Mouse (Mus musculus) spleen, postnatal 10 days (tissue): Measurements from ENCODE around the gene Agxt.

Experiments
- DNase-seq, 2 experiments: peaks; one replicate each; pipeline ENCODE4 v3.0.0; 2021 to 2022; ENCODE audit warnings: low spot score in 2 of 2

The Agxt gene

GRCm38 (mm10) chr1:93135036-93135526, at the start of gene Agxt:
TSS of gene Agxt (plus strand) at chr1:93135240.
- no peak for DNase-seq

- DNase-seq: no peak
These were observed 42.5 kb upstream of the Agxt start for GRCm38 (mm10) chr1:93092582-93092981.

- no peak for DNase-seq
These were observed 36.1 kb upstream of the Agxt start for GRCm38 (mm10) chr1:93098956-93099355.

- DNase-seq: no peak
These were observed 34.8 kb upstream of the Agxt start for GRCm38 (mm10) chr1:93100243-93100575.

GRCm38 (mm10) chr1:93100576-93101491, 34.2 kb upstream of the Agxt start:
- no peak for DNase-seq

- DNase-seq: no peak
These were observed 33.4 kb upstream of the Agxt start, which contains the start of gene Kif1a for GRCm38 (mm10) chr1:93101571-93102061. TSS of gene Kif1a (minus strand) at chr1:93101951.

- DNase-seq: no peak
These were observed 32.3 kb upstream of the Agxt start for GRCm38 (mm10) chr1:93102700-93103099.

GRCm38 (mm10) chr1:93114713-93115463, 20.2 kb upstream of the Agxt start:
- DNase-seq: peak in 1 of 2 experiments; percentile 47

GRCm38 (mm10) chr1:93115471-93115870, 19.6 kb upstream of the Agxt start:
- DNase-seq: no peak

GRCm38 (mm10) chr1:93118816-93119215, 16.2 kb upstream of the Agxt start:
- no peak for DNase-seq

- DNase-seq: no peak
These were observed 11.7 kb upstream of the Agxt start for GRCm38 (mm10) chr1:93123179-93123854.

- DNase-seq: no peak
These were observed 11.0 kb upstream of the Agxt start for GRCm38 (mm10) chr1:93124066-93124465.

GRCm38 (mm10) chr1:93125256-93125655, 9.8 kb upstream of the Agxt start:
- DNase-seq: no peak

- no peak for DNase-seq
These were observed 6.8 kb upstream of the Agxt start for GRCm38 (mm10) chr1:93128209-93128608.

- peak in 1 of 2 experiments; percentile 32 for DNase-seq
These were observed 6.2 kb upstream of the Agxt start for GRCm38 (mm10) chr1:93128710-93129349.

- DNase-seq: no peak
These were observed 4.6 kb upstream of the Agxt start for GRCm38 (mm10) chr1:93130242-93130983.

- DNase-seq: no peak
These were observed 2.4 kb upstream of the Agxt start for GRCm38 (mm10) chr1:93132676-93133075.

GRCm38 (mm10) chr1:93138534-93138933, 3.5 kb downstream of the Agxt start:
- DNase-seq: no peak

GRCm38 (mm10) chr1:93139713-93140112, 4.7 kb downstream of the Agxt start:
- DNase-seq: no peak

GRCm38 (mm10) chr1:93142871-93143270, 7.8 kb downstream of the Agxt start:
- DNase-seq: no peak

- DNase-seq: no peak
These were observed 9.1 kb downstream of the Agxt start for GRCm38 (mm10) chr1:93144176-93144575.
